In the genomic region with DNA sequence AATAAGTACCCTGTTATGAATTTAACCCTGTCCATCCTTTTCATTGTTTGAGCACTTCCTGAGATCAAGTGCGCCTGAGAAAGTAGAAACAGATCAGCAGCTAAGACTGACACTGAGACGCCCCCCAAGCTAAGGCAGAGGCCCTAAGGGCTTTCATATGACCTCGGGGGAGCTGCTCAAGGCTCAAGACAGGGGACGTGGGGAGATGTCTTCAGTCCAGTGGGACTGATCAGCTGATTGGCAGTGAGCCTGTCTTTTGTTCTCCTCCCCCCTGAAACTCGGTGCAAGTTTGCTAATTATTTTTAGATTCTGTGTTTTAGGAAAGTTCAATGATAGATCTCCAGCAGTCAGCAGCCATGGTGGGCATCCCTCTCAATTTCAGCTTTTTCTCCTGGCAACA, we compare ENCODE assay signal across 17 mouse cellular contexts. TPM values are rescaled to one million over a fixed set of nuclear protein-coding genes. Genes with fewer than 3 reads are reported as not detected.
DNase-seq lines count a peak whose midpoint lies in the region; ATAC-seq and TF ChIP-seq lines count a peak whose summit lies in the region.
"Had no signal": no experiment of that assay in that cellular context is flagged by ENCODE, and none has a peak within 500 bp of the region (broad histone marks: within the 10 kb centered on the region; RNA-seq: fewer than 3 reads in every experiment).

No protein-coding gene starts in this region.

- no peaks in the 10 kb centered on the region for H3K9me3 ChIP-seq in forebrain, embryonic 13.5 days (replicated peaks)
- H3K9me3 ChIP-seq in forebrain, embryonic 12.5 days: no peaks in the 10 kb centered on the region
- H3K9me3 ChIP-seq in hindbrain, postnatal 0 days (ENCODE audit: low read length): no peaks in the 10 kb centered on the region
- H3K9me3 ChIP-seq: limb, embryonic 15.5 days had no signal

- WGBS in forebrain, embryonic 13.5 days: 35% methylated on average over 5 of the region's 5 CpGs
- WGBS in forebrain, embryonic 12.5 days: 41% methylated on average over 5 of the region's 5 CpGs
- 20% methylated on average over 5 of the region's 5 CpGs for WGBS in hindbrain, postnatal 0 days
- WGBS in olfactory bulb, adult 2 months: 22% methylated on average over 5 of the region's 5 CpGs

- peak overlapping the region; percentile 71 for H3K4me2 ChIP-seq in forebrain, embryonic 13.5 days
- no peak overlapping the region for H3K4me2 ChIP-seq in forebrain, embryonic 12.5 days
- peak overlapping the region; percentile 81 for H3K4me2 ChIP-seq in hindbrain, postnatal 0 days (ENCODE audit: low read depth, low read length)
- H3K4me2 ChIP-seq: limb, embryonic 15.5 days had no signal

- no peak for ATAC-seq in forebrain, embryonic 13.5 days
- no peak for ATAC-seq in forebrain, embryonic 12.5 days (ENCODE audit: low FRiP score)
- no peak for ATAC-seq in hindbrain, postnatal 0 days
- ATAC-seq: liver, postnatal 0 days had no signal

- H3K9ac ChIP-seq in forebrain, embryonic 13.5 days: no peak overlapping the region
- H3K9ac ChIP-seq in forebrain, embryonic 12.5 days: no peak overlapping the region
- no peak overlapping the region; the same call in 1 of the 2 replicates for H3K9ac ChIP-seq in hindbrain, postnatal 0 days (replicated peaks; ENCODE audit: low read length)
- H3K9ac ChIP-seq: limb, embryonic 15.5 days; liver, postnatal 0 days had no signal

- TF ChIP-seq POLR2A in olfactory bulb, adult 2 months (IDR thresholded peaks at IDR 0.05; ENCODE audit: insufficient read depth, low read depth, low read length): no peak

- H3K27ac ChIP-seq in forebrain, embryonic 13.5 days: no peak overlapping the region; the same call in 1 of the 2 replicates
- H3K27ac ChIP-seq in forebrain, embryonic 12.5 days: no peak overlapping the region
- peak overlapping the region; percentile 73 for H3K27ac ChIP-seq in left cerebral cortex, adult 2 months
- H3K27ac ChIP-seq in hindbrain, postnatal 0 days: peak overlapping the region; percentile 81
- peak overlapping the region; percentile 63; the same call in 1 of the 2 replicates for H3K27ac ChIP-seq in olfactory bulb, adult 2 months (ENCODE audit: insufficient read depth, low read depth, low read length)
- H3K27ac ChIP-seq: gastrocnemius, adult 2 months; limb, embryonic 15.5 days had no signal

- DNase-seq in left cerebral cortex, adult 2 months (ENCODE audit: extremely low spot score in 1 of 2, low spot score in 2 of 2): no peak
- DNase-seq in left cerebral cortex, postnatal 14 days (ENCODE audit: low spot score in 2 of 2): no peak
- DNase-seq in hindbrain, postnatal 0 days (ENCODE audit: low spot score): no peak
- DNase-seq in kidney, adult 8-10 months: no peak
- DNase-seq: adrenal gland, adult 8-10 months; gastrocnemius, adult 2 months; heart, adult 18-20 months; kidney, adult 9 months; kidney, postnatal 36 days; liver, postnatal 0 days; lung, postnatal 14 days; right cerebral cortex, postnatal 4 days; thymus, postnatal 36 days had no signal

- TF ChIP-seq CTCF in left cerebral cortex, adult 2 months (IDR thresholded peaks at IDR 0.05): no peak
- TF ChIP-seq CTCF in hindbrain, postnatal 0 days (IDR thresholded peaks at IDR 0.05; ENCODE audit: low read depth): no peak
- no peak for TF ChIP-seq CTCF in olfactory bulb, adult 2 months (IDR thresholded peaks at IDR 0.05; ENCODE audit: insufficient read depth, low read depth, low read length)

- peaks cover 28% of the 10 kb centered on the region for H3K27me3 ChIP-seq in forebrain, embryonic 13.5 days
- peaks cover 39% of the 10 kb centered on the region for H3K27me3 ChIP-seq in forebrain, embryonic 12.5 days
- no peaks in the 10 kb centered on the region for H3K27me3 ChIP-seq in hindbrain, postnatal 0 days (ENCODE audit: insufficient read depth, low read length)

- intact Hi-C loops in left cerebral cortex, adult 2 months (cut with DNase I): loop anchor here (5.0 to 10.0 kb wide), 2 partner anchors 343 to 564 kb away; no protein-coding TSS in a partner anchor
- intact Hi-C loops in left cerebral cortex, postnatal 14 days (cut with DNase I): loop anchor here (10.0 kb wide), 2 partner anchors 296 to 336 kb away; no protein-coding TSS in a partner anchor

- H3K4me1 ChIP-seq in forebrain, embryonic 13.5 days: peaks cover 56% of the 10 kb centered on the region
- H3K4me1 ChIP-seq in forebrain, embryonic 12.5 days: peaks cover 36% of the 10 kb centered on the region
- H3K4me1 ChIP-seq in hindbrain, postnatal 0 days (ENCODE audit: insufficient read depth, low read length): 0 out of 2 replicates have a peak, but pooled peaks cover 10% of the 10 kb centered on the region
- H3K4me1 ChIP-seq in olfactory bulb, adult 2 months (ENCODE audit: control insufficient read depth, insufficient read depth, low read length): peaks cover 8% of the 10 kb centered on the region
- H3K4me1 ChIP-seq: limb, embryonic 15.5 days had no signal

- peak overlapping the region; percentile 48; the same call in 1 of the 2 replicates for H3K4me3 ChIP-seq in forebrain, embryonic 13.5 days
- H3K4me3 ChIP-seq in forebrain, embryonic 12.5 days (replicated peaks): no peak overlapping the region
- H3K4me3 ChIP-seq in left cerebral cortex, adult 2 months: peak overlapping the region; percentile 69; the same call in 1 of the 2 replicates
- H3K4me3 ChIP-seq in hindbrain, postnatal 0 days (ENCODE audit: low read length): peak overlapping the region; percentile 49
- peak overlapping the region; percentile 24 for H3K4me3 ChIP-seq in olfactory bulb, adult 2 months (ENCODE audit: insufficient read depth, low read depth, low read length)
- H3K4me3 ChIP-seq: gastrocnemius, adult 2 months; limb, embryonic 15.5 days had no signal

- no peaks in the 10 kb centered on the region for H3K36me3 ChIP-seq in forebrain, embryonic 13.5 days (ENCODE audit: poor library complexity, severe bottlenecking)
- H3K36me3 ChIP-seq in forebrain, embryonic 12.5 days (replicated peaks): no peaks in the 10 kb centered on the region
- no peaks in the 10 kb centered on the region for H3K36me3 ChIP-seq in hindbrain, postnatal 0 days (ENCODE audit: insufficient read depth, low read length)
- H3K36me3 ChIP-seq: limb, embryonic 15.5 days had no signal

RNA-seq across cellular contexts. Expression of gene Myt1l, which starts 10.9 kb away (rescaled TPM):
- polyA plus RNA-seq in forebrain, embryonic 13.5 days (2015; fragmentation: Nextera tagmentation; extraction: Ambion mirVana): 116 and 131 TPM in 2 replicates
- 53.6 and 56.1 TPM in 2 replicates for polyA plus RNA-seq in forebrain, embryonic 12.5 days (2016; fragmentation: Nextera tagmentation; extraction: Ambion mirVana)
- total RNA-seq in left cerebral cortex, adult 2 months (2021): 100 to 1,000 TPM; 210 to 254 TPM
- total RNA-seq in left cerebral cortex, postnatal 14 days (2021): 100 to 1,000 TPM; 230 to 239 TPM
- total RNA-seq in hindbrain, postnatal 0 days (2014; rRNA removed): 68.6 and 83.0 TPM in 2 replicates
- polyA plus RNA-seq in hindbrain, postnatal 0 days (2015; fragmentation: Nextera tagmentation; extraction: Ambion mirVana): 163 and 173 TPM in 2 replicates
- 369 TPM in 1 of 2 replicates, not detected in the other for polyA plus RNA-seq in olfactory bulb, adult 2 months (2012; ENCODE audit: insufficient read depth, insufficient read length, low replicate concordance, missing spikeins)
- total RNA-seq: gastrocnemius, adult 2 months; heart, adult 18-20 months had no signal
- polyA plus RNA-seq: liver, postnatal 0 days had no signal

Comparison
In these comparisons a context has a peak if more than half of its experiments do, and no peak if none do; other contexts are left out.
1. H3K27ac ChIP-seq: peak in left cerebral cortex, adult 2 months (single experiment), hindbrain, postnatal 0 days (single experiment) and olfactory bulb, adult 2 months (single experiment); none in forebrain, embryonic 13.5 days (single experiment) and forebrain, embryonic 12.5 days (single experiment).